Mouse (Mus musculus) hindbrain, embryonic 14.5 days (tissue): ENCODE data around the gene Tssk4. TPM values are rescaled to one million over a fixed set of nuclear protein-coding genes. Genes with fewer than 3 reads are reported as not detected.
A peak's percentile ranks its signal among the peaks of the same experiment; 100 is the strongest.

Experiments
- ATAC-seq: fragments of 200-750 bp; cut with Nextera tagmentation; 2 replicates; pipeline ENCODE4 v1.8.0; 2017; ENCODE audit warnings: moderate number of reproducible peaks, mild to moderate bottlenecking, moderate TSS enrichment, moderate library complexity; ENCODE audit not compliant: low FRiP score
- DNase-seq: peaks from one replicate; pipeline ENCODE4 v3.0.0-alpha.2; 2015; ENCODE audit warnings: low spot score
- H3K27ac ChIP-seq: fragments of 300-500 bp; sonication (generic); 2 replicates; pipeline ENCODE4 v1.5.1; 2014; ENCODE audit warnings: mild to moderate bottlenecking, moderate library complexity
- H3K27me3 ChIP-seq: fragments of 300-500 bp; sonication (generic); 2 replicates; pipeline ENCODE4 v1.6.1; 2014; ENCODE audit warnings: mild to moderate bottlenecking, low read length, mixed read lengths; ENCODE audit not compliant: control insufficient read depth, insufficient read depth
- H3K36me3 ChIP-seq: fragments of 300-500 bp; sonication (generic); replicated peaks from 2 replicates; pipeline ENCODE4 v1.6.1; 2014; ENCODE audit not compliant: control insufficient read depth, insufficient read depth
- H3K4me1 ChIP-seq: fragments of 300-500 bp; sonication (generic); replicated peaks from 2 replicates; pipeline ENCODE4 v1.6.1; 2014; ENCODE audit warnings: antibody characterized with exemption, low read length, mixed read lengths; ENCODE audit not compliant: control insufficient read depth, insufficient read depth
- H3K4me2 ChIP-seq: fragments of 300-500 bp; sonication (generic); replicated peaks from 2 replicates; pipeline ENCODE4 v1.6.1; 2014; ENCODE audit warnings: mild to moderate bottlenecking, moderate library complexity
- H3K4me3 ChIP-seq: fragments of 300-500 bp; sonication (generic); replicated peaks from 2 replicates; pipeline ENCODE4 v1.5.1; 2014; ENCODE audit warnings: mild to moderate bottlenecking, low read length
- H3K9ac ChIP-seq: fragments of 300-500 bp; sonication (generic); 2 replicates; pipeline ENCODE4 v1.6.1; 2014
- H3K9me3 ChIP-seq: fragments of 300-500 bp; sonication (generic); 2 replicates; pipeline ENCODE4 v1.6.1; 2016; ENCODE audit warnings: low read length; ENCODE audit not compliant: control insufficient read depth
- WGBS: fragments of 180-500 bp; shearing (Covaris S2); extraction: QIAGEN DNeasy Blood & Tissue Kit; methylation state at CpG from one replicate; pipeline ENCODE4 v1.1.7; 2014; 5-methylcytosine and 5-hydroxymethylcytosine counted together
- polyA plus RNA-seq: library from polyadenylated mRNA; unstranded; fragments of >200 nt; fragmentation: Nextera tagmentation; extraction: Ambion mirVana; gene quantifications from 2 replicates; pipeline ENCODE4 v1.2.1, GENCODE M21; 2014

The Tssk4 gene
- polyA plus RNA-seq, 1 experiment from 2014 or later, result 0.33 TPM

- peaks cover 25% of the 10 kb centered on the region for H3K4me1 ChIP-seq
- DNase-seq (no peak), ATAC-seq (no peak)
- H3K9me3 ChIP-seq, result no peaks in the 10 kb centered on the region
- H3K27me3 ChIP-seq, result no peaks in the 10 kb centered on the region
- H3K27ac ChIP-seq, result no peak overlapping the region
- H3K9ac ChIP-seq, result no peak overlapping the region
- H3K4me3 ChIP-seq, result no peak overlapping the region
- H3K4me2 ChIP-seq, result no peak overlapping the region
- H3K36me3 ChIP-seq, result peaks cover 42% of the 10 kb centered on the region
- 97% methylated on average over 13 of the region's 13 CpGs for WGBS
Observed at GRCm38 (mm10) chr14:55641291-55641690, 8.7 kb upstream of the Tssk4 start.

DNA sequence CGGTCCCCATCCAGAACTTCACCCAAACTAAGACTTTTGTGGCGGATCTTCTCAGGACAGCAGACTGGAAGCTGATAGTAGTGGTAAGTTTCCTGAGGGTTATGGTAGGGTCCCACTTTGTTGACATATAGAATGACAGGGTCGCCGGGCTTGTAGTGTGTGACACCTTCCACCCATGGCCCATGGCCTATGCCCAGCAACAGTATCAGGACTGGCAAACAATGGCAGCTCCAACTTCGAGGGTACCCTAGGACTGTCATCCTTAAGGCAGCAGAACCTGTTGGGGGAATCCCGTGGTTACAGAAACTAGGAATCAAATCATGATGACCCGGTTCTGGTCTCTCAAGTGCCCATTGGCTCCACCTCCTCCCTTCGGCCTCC, 7.3 kb upstream of the Tssk4 start:
- WGBS, result 21% methylated on average over 8 of the region's 8 CpGs
- Histone ChIP-seq H3K27ac (peak overlapping the region; percentile 97), H3K36me3 (peaks cover 28% of the 10 kb centered on the region), H3K4me1 (peaks cover 21% of the 10 kb centered on the region), H3K27me3 (no peaks in the 10 kb centered on the region), H3K4me2 (peak overlapping the region; percentile 80), H3K9me3 (no peaks in the 10 kb centered on the region), H3K9ac (peak overlapping the region; percentile 84), H3K4me3 (peak overlapping the region; percentile 85)
- ATAC-seq, result peak; percentile 29
- no peak for DNase-seq

GRCm38 (mm10) chr14:55643060-55643907, 6.7 kb upstream of the Tssk4 start, which contains the start of gene Tm9sf1:
Gene Tm9sf1, minus strand, starts transcription at chr14:55643806.
- Histone ChIP-seq H3K4me2 (peak within 1 kb of the TSS; percentile 80), H3K9ac (peak within 1 kb of the TSS; percentile 84), H3K36me3 (peaks cover 22% of the 10 kb centered on the region), H3K27me3 (no peaks in the 10 kb centered on the region), H3K4me1 (peaks cover 21% of the 10 kb centered on the region), H3K9me3 (no peaks in the 10 kb centered on the region), H3K4me3 (peak within 1 kb of the TSS; percentile 85), H3K27ac (peak within 1 kb of the TSS; percentile 97)
- ATAC-seq (peak; percentile 90), DNase-seq (peak; percentile 78)
- under 1% methylated on average over 89 of the region's 89 CpGs for WGBS

GRCm38 (mm10) chr14:55644261-55644888, 5.6 kb upstream of the Tssk4 start:
- Histone ChIP-seq H3K27ac (no peak overlapping the region), H3K27me3 (no peaks in the 10 kb centered on the region), H3K9ac (peak overlapping the region; percentile 84), H3K4me1 (peaks cover 21% of the 10 kb centered on the region), H3K9me3 (no peaks in the 10 kb centered on the region), H3K4me3 (peak overlapping the region; percentile 85), H3K36me3 (peaks cover 12% of the 10 kb centered on the region), H3K4me2 (peak overlapping the region; percentile 80)
- no peak for DNase-seq
- no peak for ATAC-seq
- 34% methylated on average over 17 of the region's 17 CpGs for WGBS

- no peak overlapping the region for H3K4me3 ChIP-seq
- DNase-seq (no peak), ATAC-seq (no peak)
- no peak overlapping the region for H3K9ac ChIP-seq
- H3K36me3 ChIP-seq, result no peaks in the 10 kb centered on the region; the same call in 1 of the 2 replicates
- no peak overlapping the region for H3K4me2 ChIP-seq
- H3K4me1 ChIP-seq, result no peaks in the 10 kb centered on the region
- no peak overlapping the region for H3K27ac ChIP-seq
- no peaks in the 10 kb centered on the region for H3K9me3 ChIP-seq
- H3K27me3 ChIP-seq, result no peaks in the 10 kb centered on the region
- 90% methylated on average over 7 of the region's 7 CpGs for WGBS
Observed at GRCm38 (mm10) chr14:55651528-55651927, 1.5 kb downstream of the Tssk4 start.

DNA sequence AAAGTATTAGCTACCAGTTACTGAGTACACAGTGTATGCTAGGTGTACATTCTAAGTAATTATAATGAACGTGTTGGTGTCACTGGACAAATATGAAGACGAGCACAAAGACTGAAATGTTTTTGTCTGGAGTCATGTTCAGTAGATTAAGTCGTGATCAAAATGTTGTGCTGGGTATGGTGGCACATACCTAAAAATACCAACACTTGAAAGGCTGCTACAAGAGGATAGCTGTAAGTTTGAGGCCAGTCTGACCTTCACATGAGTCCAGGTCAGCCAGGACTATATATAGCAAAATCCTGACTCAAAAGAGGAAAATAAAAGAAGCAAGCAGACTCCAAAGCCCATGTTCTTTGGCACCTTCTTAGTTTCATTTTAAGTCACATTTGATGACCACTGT, 7.0 kb downstream of the Tssk4 start:
- DNase-seq (no peak), ATAC-seq (no peak)
- Histone ChIP-seq H3K27ac (no peak overlapping the region), H3K9me3 (no peaks in the 10 kb centered on the region), H3K9ac (no peak overlapping the region), H3K4me3 (no peak overlapping the region), H3K4me2 (no peak overlapping the region), H3K36me3 (peaks cover 25% of the 10 kb centered on the region), H3K27me3 (no peaks in the 10 kb centered on the region), H3K4me1 (peaks cover 12% of the 10 kb centered on the region; the same call in 1 of the 2 replicates)
- 92% methylated on average over 3 of the region's 3 CpGs for WGBS

DNA sequence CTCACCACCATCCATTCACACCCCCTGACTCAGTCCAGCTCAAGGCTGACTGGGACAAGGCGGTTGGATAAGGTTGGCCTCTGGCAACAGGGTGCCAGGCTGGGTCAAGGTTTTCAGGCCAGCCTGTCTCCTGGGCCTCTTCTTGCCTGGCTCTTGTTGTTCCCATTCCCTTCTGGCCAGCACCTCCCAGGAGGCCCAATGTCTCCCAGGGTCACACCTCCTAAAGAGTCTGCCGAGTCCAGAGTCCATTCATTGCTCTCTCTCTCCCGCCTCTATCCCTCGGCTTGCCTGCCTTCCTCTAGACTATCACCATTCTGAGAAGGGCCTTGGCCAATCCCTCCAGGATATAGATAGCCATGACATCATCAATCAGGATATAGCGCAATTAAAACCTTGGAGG, 8.0 kb downstream of the Tssk4 start:
- H3K9ac ChIP-seq, result no peak overlapping the region
- no peak overlapping the region for H3K4me3 ChIP-seq
- H3K27ac ChIP-seq, result no peak overlapping the region
- H3K36me3 ChIP-seq, result peaks cover 34% of the 10 kb centered on the region
- no peak for ATAC-seq
- H3K9me3 ChIP-seq, result no peaks in the 10 kb centered on the region
- no peaks in the 10 kb centered on the region for H3K27me3 ChIP-seq
- WGBS, result 95% methylated on average over 5 of the region's 5 CpGs
- no peak for DNase-seq
- peaks cover 12% of the 10 kb centered on the region; the same call in 1 of the 2 replicates for H3K4me1 ChIP-seq
- no peak overlapping the region for H3K4me2 ChIP-seq

GRCm38 (mm10) chr14:55659960-55660573, 10.1 kb downstream of the Tssk4 start, which contains the start of gene Mdp1:
Gene Mdp1, minus strand, starts transcription at chr14:55660508.
- ATAC-seq (peak; percentile 95), DNase-seq (peak; percentile 82)
- Histone ChIP-seq H3K9ac (peak within 1 kb of the TSS; percentile 79), H3K27me3 (no peaks in the 10 kb centered on the region), H3K4me3 (peak within 1 kb of the TSS; percentile 73), H3K9me3 (no peaks in the 10 kb centered on the region), H3K4me2 (peak within 1 kb of the TSS; percentile 65), H3K36me3 (peaks cover 45% of the 10 kb centered on the region), H3K27ac (peak within 1 kb of the TSS; percentile 88), H3K4me1 (peaks cover 12% of the 10 kb centered on the region; the same call in 1 of the 2 replicates)
- under 1% methylated on average over 39 of the region's 39 CpGs for WGBS

- Histone ChIP-seq H3K4me3 (peak overlapping the region; percentile 73), H3K36me3 (peaks cover 48% of the 10 kb centered on the region), H3K4me1 (peaks cover 12% of the 10 kb centered on the region; the same call in 1 of the 2 replicates), H3K9me3 (no peaks in the 10 kb centered on the region), H3K27ac (0 out of 2 replicates have a peak overlapping the region, but pooled peaks have one; percentile 88), H3K4me2 (peak overlapping the region; percentile 65), H3K27me3 (no peaks in the 10 kb centered on the region), H3K9ac (no peak overlapping the region)
- 50% methylated on average over 2 of the region's 2 CpGs for WGBS
- no peak for DNase-seq
- ATAC-seq, result no peak
Observed at GRCm38 (mm10) chr14:55660636-55661035, 10.7 kb downstream of the Tssk4 start.
